15 mouse cellular contexts compared by ENCODE assay signal in the genomic region with DNA sequence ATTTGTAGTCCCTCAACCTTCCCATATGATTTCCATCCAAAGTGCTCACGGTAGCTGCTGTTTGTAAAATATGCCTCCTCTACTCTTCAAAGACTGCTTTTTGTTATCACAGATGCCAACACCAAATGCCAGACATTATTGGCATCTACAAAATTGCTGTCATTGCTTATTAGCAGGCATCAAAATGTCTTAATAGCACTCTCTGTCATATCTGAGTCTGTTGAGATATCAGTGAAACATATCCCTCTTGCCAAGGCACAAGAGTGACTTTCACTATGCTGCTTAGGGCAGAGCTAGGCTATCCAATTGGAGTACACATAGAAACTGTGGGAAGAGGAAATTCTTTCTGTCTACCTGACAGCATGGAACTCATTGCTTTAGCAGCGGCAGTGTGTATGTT.
"Had no signal": no experiment of that assay in that cellular context is flagged by ENCODE, and none has a peak within 500 bp of the region (broad histone marks: within the 10 kb centered on the region; RNA-seq: fewer than 3 reads in every experiment).

No protein-coding gene starts in this region.

- H3K9ac ChIP-seq: limb, embryonic 12.5 days; liver, embryonic 13.5 days; liver, postnatal 0 days; lung, embryonic 15.5 days; midbrain, embryonic 15.5 days; neural tube, embryonic 12.5 days had no signal

- H3K4me1 ChIP-seq: limb, embryonic 12.5 days; liver, embryonic 13.5 days; lung, embryonic 15.5 days; megakaryocyte, embryonic 14.5 days; midbrain, embryonic 15.5 days; neural tube, embryonic 12.5 days had no signal

- ATAC-seq: liver, postnatal 0 days; midbrain, embryonic 15.5 days had no signal

- H3K27ac ChIP-seq: limb, embryonic 12.5 days; liver, embryonic 13.5 days; lung, embryonic 15.5 days; macrophage; midbrain, embryonic 15.5 days; neural tube, embryonic 12.5 days; stomach, postnatal 0 days had no signal

- H3K27me3 ChIP-seq: limb, embryonic 12.5 days; liver, embryonic 13.5 days; lung, embryonic 15.5 days; megakaryocyte, embryonic 14.5 days; midbrain, embryonic 15.5 days; neural tube, embryonic 12.5 days had no signal

- H3K4me2 ChIP-seq: limb, embryonic 12.5 days; liver, embryonic 13.5 days; lung, embryonic 15.5 days; midbrain, embryonic 11.5 days; midbrain, embryonic 15.5 days; neural tube, embryonic 12.5 days had no signal

- DNase-seq: kidney, postnatal 25 days; liver; liver, embryonic 13.5 days; liver, postnatal 0 days; lung, postnatal 14 days; thymus, adult 18-20 months; thymus, postnatal 14 days had no signal

- H3K36me3 ChIP-seq: limb, embryonic 12.5 days; liver, embryonic 13.5 days; lung, embryonic 15.5 days; midbrain, embryonic 15.5 days; neural tube, embryonic 12.5 days had no signal

- H3K9me3 ChIP-seq: limb, embryonic 12.5 days; liver, embryonic 13.5 days; lung, embryonic 15.5 days; megakaryocyte, embryonic 14.5 days; midbrain, embryonic 15.5 days; neural tube, embryonic 12.5 days had no signal

- H3K4me3 ChIP-seq: limb, embryonic 12.5 days; liver, embryonic 13.5 days; lung, embryonic 15.5 days; megakaryocyte, embryonic 14.5 days; midbrain, embryonic 15.5 days; neural tube, embryonic 12.5 days had no signal
